Mouse (Mus musculus) C2C12 (cell line): ENCODE data around the gene Spata31d1d.

Experiments
- CTCF ChIP-seq: IDR thresholded peaks from one replicate; pipeline ENCODE4 v1.5.1; 2011; ENCODE audit not compliant: control insufficient read depth, insufficient read depth, insufficient read length
- FOSL1 ChIP-seq: IDR thresholded peaks from one replicate; pipeline ENCODE4 v1.8.0; 2011; ENCODE audit warnings: mild to moderate bottlenecking, low read length; ENCODE audit not compliant: poor library complexity, insufficient read depth, severe bottlenecking
- MAX ChIP-seq: IDR thresholded peaks from one replicate; pipeline ENCODE4 v1.6.1; 2011; ENCODE audit warnings: mild to moderate bottlenecking, control low read depth

DNA sequence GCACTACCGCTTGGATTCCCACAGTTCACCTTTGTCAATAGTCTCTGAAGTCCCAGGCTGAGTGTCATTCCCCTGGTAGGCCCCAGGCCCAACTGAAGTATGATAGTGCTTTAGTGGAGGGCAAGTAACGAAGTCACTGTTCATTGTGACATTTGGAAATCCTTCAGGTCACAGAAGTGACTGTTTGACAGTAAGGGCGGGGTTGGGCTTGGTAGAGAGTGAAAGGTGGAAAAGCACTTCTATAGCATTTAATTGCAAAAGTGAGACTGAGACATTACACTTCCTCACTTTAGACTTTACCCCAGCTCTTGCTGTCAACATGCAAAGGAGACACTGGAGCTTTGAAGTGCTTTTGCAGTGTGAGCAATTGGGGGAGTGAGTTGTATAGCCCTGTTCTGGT lies 37.5 kb downstream of the Spata31d1d start, which contains the start of gene 4921517D22Rik:
- no peak for TF ChIP-seq CTCF
- TF ChIP-seq MAX, result no peak
- TF ChIP-seq FOSL1, result no peak
